Mouse (Mus musculus): ENCODE results near the gene Atp5d. TPM values are rescaled to one million over a fixed set of nuclear protein-coding genes. Genes with fewer than 3 reads are reported as not detected.
A peak's percentile ranks its signal among the peaks of the same experiment; 100 is the strongest.

Gene Atp5d
- total RNA-seq, 2 experiments from 2014 or later = 39.9 to 89.3 TPM

DNA sequence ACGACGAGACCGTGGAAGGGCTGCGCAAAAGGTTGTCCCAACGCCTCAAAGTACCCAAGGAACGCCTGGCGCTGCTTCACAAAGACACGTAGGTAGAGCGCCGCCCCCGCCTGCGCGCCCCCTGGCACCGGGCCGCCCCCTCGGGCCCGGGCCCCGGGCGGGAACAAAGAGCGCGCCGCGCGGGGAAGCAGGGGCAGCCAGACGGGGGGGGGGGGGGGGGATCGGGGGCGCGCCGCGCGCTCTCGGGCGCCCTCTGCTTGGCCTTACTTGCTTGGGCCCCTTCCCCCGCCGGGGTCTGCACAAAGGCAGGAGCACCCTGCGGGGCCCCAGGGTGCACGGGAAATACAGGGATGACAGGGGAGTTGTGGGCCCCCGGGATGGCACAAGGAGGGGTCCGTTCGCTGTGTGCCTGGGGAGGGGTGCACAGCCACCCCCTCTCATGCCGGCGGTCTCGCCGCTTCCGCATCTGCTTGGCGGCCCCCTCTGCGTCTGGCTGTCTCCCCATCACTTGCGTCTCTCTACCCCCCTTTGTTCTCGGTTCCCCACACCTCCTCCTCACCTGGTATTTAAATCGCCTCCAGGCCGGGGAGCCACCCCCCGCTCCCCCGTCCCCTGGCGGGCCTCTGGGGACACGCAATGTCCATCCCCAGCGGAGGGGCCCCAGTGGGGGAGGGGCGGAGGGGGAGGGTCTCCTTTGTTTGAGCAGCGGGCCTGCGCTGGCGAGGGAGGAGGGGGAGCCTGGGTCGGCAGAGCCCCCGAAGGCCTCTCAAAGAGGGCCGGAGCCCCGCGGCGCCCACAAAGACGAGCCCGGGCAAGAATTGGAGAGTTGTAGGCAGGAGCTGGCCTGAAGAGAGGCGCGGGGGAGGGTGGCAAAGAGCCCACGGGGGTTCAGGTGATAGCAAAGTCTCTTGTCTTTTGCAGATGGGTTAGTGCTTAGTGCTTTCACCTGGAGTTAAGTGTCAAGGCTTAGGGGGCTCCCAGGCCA, 12.1 kb downstream of the Atp5d start:
- ATAC-seq (replicated peaks; ENCODE audit: low FRiP score, poor library complexity, severe bottlenecking) = no peak

DNA sequence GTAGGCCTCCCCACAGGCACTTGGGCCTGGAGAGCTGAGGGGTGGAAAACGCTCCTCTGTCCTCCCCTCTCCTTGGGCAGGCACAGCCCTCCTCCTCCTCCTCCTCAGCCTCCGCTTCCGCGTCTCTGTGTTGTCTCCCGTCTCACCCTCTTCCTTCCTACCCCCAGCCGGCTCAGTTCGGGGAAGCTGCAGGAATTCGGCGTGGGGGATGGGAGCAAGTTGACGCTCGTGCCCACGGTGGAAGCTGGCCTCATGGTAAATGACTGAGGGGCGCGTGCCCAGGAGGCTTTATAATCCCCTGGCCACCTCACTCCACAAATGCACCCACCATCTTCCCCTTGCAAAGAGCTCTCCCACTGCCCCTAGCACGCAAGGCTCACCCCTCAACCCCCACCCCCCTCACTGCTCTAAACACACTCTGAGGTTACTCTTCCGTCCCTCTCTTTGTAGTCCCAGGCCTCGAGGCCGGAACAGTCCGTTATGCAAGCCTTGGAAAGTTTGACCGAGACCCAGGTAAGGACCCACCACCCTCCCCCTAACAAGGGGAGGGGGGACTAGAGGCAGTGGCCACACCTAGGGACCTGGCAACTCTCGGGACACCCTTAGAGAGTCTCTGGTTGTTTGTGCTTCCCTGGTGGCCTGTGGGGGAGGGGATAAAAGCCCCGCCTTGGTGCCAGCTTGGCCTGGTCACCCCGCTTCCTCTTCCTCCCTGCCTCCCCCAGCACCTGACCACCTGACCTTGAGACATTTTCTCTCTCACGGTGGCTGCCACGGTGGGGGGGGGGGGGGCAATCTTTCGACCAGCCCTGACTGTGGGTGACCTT, 13.0 kb downstream of the Atp5d start:
- ATAC-seq (replicated peaks; ENCODE audit: low FRiP score, poor library complexity, severe bottlenecking) = no peak

DNA sequence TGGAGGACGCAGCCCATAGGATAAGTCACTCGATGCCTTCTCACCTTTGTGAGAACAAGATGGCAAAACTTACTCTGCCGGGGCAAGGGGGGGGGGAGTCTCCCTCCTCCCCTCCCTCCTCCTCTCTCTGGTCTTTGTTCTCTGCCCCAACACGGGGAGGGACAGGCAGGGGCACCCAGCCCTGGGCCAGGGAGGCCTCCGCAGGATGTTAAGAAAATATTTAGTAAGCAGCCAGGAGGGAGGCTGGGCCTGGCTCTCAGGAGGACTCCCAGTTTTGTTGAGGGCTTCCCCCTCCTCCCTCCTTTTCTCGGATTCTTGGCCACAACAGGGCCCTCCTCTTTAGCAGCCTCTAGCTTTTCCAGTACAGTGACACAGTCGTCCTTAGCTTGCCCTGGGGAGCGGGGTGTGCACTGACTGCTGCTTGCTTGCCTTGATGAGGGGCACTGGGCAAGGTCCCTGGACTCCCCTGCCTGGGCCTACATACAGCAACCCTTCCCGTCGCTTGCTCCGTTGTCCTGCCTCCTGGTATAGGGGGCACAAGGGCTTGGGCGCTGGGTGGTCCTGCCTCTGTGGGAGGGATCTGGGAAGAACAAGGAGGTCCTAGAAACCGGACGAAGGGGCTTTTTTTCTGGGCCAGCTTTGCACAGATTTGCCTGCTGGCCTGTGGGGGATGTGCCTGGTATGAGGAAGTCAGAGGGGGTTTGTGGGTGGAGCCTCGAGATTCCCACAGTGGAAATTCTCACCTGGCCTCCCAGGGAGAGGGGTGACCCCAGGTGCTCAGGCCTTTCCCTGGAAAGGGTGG, 13.8 kb downstream of the Atp5d start:
- ATAC-seq (replicated peaks; ENCODE audit: low FRiP score, poor library complexity, severe bottlenecking) = no peak

DNA sequence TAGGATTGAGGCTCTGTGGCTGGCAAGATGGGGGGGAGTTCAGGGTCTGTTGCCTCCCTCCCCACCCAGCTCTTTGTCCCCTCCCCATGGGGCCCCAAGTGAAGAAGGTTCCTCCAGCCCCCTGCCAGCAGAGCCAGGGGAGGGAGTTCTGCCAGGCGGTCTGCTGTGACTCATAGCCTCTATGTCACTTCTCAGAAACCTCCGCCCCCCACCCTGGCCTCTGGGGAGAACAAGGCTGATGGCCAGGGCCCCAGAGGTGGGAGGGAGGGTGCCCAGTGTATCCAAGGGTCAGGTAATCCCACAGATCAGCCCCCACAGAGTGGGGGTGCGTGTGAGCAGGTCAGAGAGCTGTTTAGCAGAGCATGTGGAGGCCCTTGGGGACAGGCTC, 14.4 kb downstream of the Atp5d start:
- no peak for ATAC-seq (replicated peaks; ENCODE audit: low FRiP score, poor library complexity, severe bottlenecking)

GRCm38 (mm10) chr10:80153713-80154112, 15.3 kb downstream of the Atp5d start:
- no peak for ATAC-seq (replicated peaks; ENCODE audit: low FRiP score, poor library complexity, severe bottlenecking)

DNA sequence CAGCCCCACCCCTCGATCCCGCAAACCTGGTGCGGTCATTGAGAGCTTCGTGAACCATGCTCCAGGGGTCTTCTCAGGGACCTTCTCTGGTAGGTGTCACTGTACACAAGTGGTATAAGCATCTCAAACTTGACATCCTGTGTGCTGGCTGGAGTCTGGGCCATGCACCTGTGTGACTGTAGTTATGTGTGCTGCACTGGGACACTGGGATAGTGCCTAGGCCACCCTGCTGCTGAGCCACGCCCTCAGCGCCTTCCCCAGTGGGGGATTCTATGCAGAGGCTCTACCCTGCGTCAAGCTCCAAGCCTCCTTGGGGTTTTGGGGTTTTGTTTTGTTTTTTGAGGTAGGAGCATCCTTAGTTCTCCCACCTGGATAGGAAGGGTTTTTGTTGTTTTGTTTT, 16.0 kb downstream of the Atp5d start:
- no peak for ATAC-seq (replicated peaks; ENCODE audit: low FRiP score, poor library complexity, severe bottlenecking)

DNA sequence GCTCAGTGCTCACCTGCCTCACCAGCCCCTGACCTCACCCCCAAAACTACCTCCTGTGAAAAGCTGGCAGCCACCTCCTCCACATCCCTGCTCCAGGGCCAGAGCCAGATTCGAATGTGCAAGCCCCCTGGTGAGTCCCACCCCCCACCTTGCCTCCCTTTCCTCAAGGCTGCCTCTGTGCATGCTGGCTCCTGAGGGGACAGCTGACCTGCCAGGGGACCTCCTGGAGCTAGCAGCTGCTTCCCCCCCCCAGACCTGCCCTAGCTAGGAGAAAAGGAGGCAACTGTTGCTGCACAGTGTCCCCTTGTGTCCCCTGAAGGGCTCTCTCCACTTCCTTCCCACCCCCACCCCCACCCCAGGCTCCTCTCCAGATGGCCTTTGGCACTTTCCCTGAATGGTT, 16.8 kb downstream of the Atp5d start:
- no peak for ATAC-seq (replicated peaks; ENCODE audit: low FRiP score, poor library complexity, severe bottlenecking)

GRCm38 (mm10) chr10:80156002-80156751, 17.7 kb downstream of the Atp5d start:
- no peak for ATAC-seq (replicated peaks; ENCODE audit: low FRiP score, poor library complexity, severe bottlenecking)

DNA sequence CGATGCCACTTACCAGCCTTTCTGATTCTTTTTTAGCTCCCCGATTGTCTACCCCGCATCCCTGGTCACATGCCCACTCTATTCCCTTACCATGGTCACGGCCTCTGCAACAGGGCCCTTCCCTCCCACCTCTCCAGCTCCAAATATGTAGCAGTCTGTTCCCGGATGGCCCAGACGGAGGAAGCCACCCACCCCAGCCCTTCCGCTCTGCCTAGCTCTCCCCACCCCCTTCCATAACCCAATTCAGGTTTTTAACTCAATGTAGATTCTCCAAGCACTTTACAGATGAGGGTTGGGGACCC, 18.3 kb downstream of the Atp5d start:
- ATAC-seq (replicated peaks; ENCODE audit: low FRiP score, poor library complexity, severe bottlenecking) = no peak

- no peak for ATAC-seq (replicated peaks; ENCODE audit: low FRiP score, poor library complexity, severe bottlenecking)
Observed at GRCm38 (mm10) chr10:80157141-80157929, 18.9 kb downstream of the Atp5d start.

DNA sequence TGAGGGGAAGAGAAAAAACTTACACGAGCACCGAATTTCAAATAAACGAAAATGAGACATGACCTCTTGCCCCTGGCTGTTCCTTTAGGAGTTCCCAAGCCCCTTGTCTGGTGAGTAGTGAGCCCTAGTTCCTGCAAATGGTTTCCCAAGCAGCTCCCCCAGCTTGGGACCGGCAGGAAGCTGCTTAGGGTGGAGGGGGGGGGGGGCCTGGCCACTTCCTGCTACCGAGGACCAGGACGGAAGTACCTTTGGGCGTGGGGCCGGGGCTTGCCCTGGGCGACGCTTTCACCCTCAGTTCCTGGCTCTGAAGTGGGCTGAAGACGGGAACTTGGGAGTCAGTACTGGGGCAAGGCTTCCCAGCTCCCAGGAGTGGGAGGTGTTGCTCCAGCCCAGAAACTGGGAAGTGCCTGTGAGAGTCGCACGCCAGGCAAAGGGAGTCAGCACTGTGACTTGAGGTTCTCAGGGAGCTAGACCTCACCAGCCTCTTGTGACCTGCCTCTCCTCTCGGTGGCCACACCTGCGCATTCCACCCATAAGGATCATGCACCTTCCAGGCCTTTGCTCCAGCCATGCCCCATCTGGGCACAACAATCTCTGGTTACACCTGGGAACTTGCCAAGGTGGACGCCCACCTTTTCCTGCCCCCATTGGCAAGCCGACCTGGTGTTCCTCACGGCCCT, 20.0 kb downstream of the Atp5d start:
- ATAC-seq (replicated peaks; ENCODE audit: low FRiP score, poor library complexity, severe bottlenecking) = no peak

DNA sequence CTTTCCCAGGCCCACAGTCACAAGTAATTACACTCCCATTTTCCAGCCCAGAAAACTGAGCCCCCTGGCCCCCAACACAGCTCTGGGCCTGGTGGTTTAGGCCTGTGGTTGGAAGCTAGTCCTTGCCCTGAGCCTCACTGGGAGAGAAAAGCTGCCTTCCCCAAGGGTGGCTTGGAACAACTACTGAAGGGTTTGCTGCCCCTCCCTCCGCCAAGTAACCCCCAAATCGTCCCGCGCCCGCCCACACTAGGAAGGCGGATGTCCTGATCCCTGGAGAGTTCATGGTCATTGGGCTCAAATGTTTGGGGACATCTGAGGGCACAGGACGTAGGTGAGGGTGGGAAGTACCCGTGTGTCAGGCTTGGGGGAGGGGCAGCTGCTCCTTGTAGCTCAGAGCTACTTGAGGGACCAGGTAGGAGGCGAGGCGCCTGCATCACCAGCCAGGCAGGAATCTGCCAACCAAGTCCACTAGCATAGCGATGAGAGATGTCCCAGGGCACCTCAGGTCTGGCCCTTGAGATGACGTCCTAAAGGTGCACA, 20.7 kb downstream of the Atp5d start:
- ATAC-seq (replicated peaks; ENCODE audit: low FRiP score, poor library complexity, severe bottlenecking) = peak; percentile 11

DNA sequence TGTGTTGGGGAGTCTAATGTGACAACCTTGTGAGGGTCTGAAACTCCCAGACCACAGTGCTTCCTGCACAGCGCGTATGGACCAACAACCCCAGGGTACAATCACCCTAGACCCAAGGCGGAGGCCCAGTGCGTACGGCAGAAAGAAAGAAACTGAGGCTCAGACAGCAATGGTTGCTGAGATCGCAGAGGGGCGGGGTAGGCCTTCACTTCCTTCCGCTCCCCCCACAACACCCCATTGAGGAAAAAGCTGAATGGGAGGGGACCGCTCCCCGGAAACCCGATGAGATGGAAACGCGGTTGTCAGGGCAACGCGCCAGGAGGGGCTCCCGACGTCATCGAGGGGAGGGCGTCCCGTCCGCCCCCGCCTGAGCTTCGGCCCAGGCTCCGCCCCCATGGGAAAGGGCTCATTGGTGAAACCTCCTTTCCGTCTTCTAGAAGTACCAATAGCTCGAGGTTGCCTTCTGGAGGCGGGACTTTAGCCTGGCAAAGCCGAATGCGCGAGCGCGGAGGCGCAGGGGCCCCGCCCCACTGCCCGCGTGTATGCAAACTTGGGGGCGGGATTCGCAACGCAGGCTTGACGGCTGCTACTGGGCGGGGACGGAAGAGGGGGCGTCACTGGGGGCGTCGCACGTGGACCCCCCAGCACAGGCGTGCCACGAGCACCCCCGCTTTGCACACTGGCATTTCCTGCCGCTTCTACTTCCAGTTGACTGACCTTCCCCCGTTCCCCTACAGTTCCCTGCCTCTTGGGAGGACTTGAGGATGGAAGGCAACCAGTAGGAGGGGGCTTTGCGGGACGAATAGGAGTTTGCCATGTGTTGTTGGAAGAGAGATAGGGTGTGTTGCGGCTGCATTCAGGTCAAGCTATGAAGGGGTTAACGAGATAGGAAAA, 21.4 kb downstream of the Atp5d start:
- peak; percentile 88 for ATAC-seq (replicated peaks; ENCODE audit: low FRiP score, poor library complexity, severe bottlenecking)

DNA sequence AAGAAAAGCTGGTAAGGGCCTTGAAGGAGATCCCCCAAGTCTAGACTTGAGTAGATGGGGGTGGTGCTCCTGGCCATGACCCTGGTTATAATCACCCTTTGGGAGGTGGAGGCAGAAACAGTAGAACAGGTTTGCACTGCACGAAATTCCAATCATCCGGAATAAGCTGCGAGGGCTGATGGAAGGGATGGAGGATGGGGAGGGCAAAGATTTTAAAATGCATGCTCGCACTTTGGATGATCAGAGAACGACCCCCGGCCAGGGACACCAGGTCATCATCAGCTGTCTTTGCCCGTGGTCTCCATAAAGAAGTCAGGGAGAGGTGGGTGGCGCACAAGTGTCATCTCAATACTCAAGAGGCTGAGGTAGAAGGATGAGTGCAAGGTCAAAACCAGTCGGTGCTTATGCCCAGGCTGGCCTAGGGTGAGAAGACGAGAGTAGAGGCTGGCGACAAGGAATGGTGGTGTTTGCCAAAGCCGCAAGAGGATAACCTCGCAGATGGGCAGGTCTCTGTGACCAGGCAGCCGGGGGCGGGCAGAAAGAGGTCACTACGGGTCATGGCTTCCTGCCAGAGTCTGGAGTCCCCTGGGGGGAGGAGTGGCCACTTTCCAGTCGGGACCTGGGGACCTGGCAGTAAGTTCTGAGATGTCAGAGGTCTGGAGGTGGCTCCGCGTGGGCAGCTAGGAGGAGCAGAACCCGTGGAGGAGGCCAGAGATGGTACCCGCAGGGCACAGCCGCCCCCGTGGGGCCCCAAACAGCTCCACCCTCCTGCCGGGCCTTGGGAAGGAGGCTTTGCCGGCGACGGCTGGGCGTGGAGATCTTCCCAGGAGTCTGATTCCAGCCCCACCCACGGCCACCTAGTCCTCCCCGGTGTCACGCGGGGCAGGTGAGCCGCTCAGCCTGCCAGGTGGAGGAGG, 22.3 kb downstream of the Atp5d start:
- ATAC-seq (replicated peaks; ENCODE audit: low FRiP score, poor library complexity, severe bottlenecking) = peak; percentile 23; the same call in 1 of the 2 replicates

- no peak for ATAC-seq (replicated peaks; ENCODE audit: low FRiP score, poor library complexity, severe bottlenecking)
Observed at GRCm38 (mm10) chr10:80161522-80162242, 23.2 kb downstream of the Atp5d start.
